Mouse (Mus musculus) midbrain, embryonic 14.5 days (tissue): Measurements from ENCODE around the gene Efna3. TPM values are rescaled to one million over a fixed set of nuclear protein-coding genes. Genes with fewer than 3 reads are reported as not detected.

Experiments
- ATAC-seq: fragments of 200-750 bp; cut with Nextera tagmentation; 2 replicates; pipeline ENCODE4 v1.8.0; 2017; ENCODE audit warnings: moderate number of reproducible peaks, moderate library complexity; ENCODE audit not compliant: low FRiP score, low TSS enrichment
- DNase-seq: peaks from one replicate; pipeline ENCODE4 v3.0.0-alpha.2; 2015
- H3K27ac ChIP-seq: fragments of 300-500 bp; sonication (generic); replicated peaks from 2 replicates; pipeline ENCODE4 v1.5.1; 2014; ENCODE audit warnings: mild to moderate bottlenecking, low read depth, low read length, moderate library complexity
- H3K27me3 ChIP-seq: fragments of 300-500 bp; sonication (generic); 2 replicates; pipeline ENCODE4 v1.6.1; 2014; ENCODE audit warnings: low read length, control low read depth, mixed read lengths; ENCODE audit not compliant: control insufficient read depth, insufficient read depth
- H3K36me3 ChIP-seq: fragments of 300-500 bp; sonication (generic); 2 replicates; pipeline ENCODE4 v1.6.1; 2014; ENCODE audit warnings: low read length, control low read depth; ENCODE audit not compliant: control insufficient read depth, insufficient read depth
- H3K4me1 ChIP-seq: fragments of 300-500 bp; sonication (generic); 2 replicates; pipeline ENCODE4 v1.6.1; 2014; ENCODE audit warnings: mild to moderate bottlenecking, antibody characterized with exemption, low read length, control low read depth; ENCODE audit not compliant: control insufficient read depth, insufficient read depth
- H3K4me2 ChIP-seq: fragments of 300-500 bp; sonication (generic); 2 replicates; pipeline ENCODE4 v1.6.1; 2014; ENCODE audit warnings: mild to moderate bottlenecking, low read length, moderate library complexity
- H3K4me3 ChIP-seq: fragments of 300-500 bp; sonication (generic); replicated peaks from 2 replicates; pipeline ENCODE4 v1.5.1; 2014; ENCODE audit warnings: low read depth, low read length
- H3K9ac ChIP-seq: fragments of 300-500 bp; sonication (generic); replicated peaks from 2 replicates; pipeline ENCODE4 v1.6.1; 2014; ENCODE audit warnings: mild to moderate bottlenecking, low read length, moderate library complexity
- H3K9me3 ChIP-seq: fragments of 300-500 bp; sonication (generic); 2 replicates; pipeline ENCODE4 v1.6.1; 2016; ENCODE audit warnings: low read length, control low read depth, mixed read lengths; ENCODE audit not compliant: control insufficient read depth
- WGBS: fragments of 180-500 bp; shearing (Covaris S2); extraction: QIAGEN DNeasy Blood & Tissue Kit; methylation state at CpG from one replicate; pipeline ENCODE4 v1.1.7; 2014; 5-methylcytosine and 5-hydroxymethylcytosine counted together
- polyA plus RNA-seq: library from polyadenylated mRNA; unstranded; fragments of >200 nt; fragmentation: Nextera tagmentation; extraction: Ambion mirVana; gene quantifications from 2 replicates; pipeline ENCODE4 v1.2.1, GENCODE M21; 2014

The Efna3 gene
- polyA plus RNA-seq, 1 experiment from 2014 or later: 31.1 TPM

DNA sequence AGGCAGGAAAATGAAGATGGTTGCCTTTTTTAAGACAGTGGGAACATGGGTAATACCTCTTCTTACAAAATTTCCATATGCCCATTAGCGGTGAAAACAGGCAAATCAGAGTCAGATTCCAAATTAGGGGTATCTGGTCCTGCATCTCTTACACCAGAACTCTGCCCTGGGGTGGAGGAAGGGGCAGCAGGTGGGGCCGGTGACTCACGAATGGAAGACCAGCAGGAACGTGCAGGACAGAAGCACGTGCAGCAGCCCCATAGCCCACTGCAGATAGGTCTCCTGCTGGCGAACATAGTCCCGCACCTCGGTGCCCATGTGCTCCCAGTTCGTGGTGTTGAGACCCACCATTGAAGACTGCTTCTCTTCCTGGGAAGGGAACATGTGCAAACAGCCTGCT, 33.3 kb upstream of the Efna3 start:
- Histone ChIP-seq H3K36me3 (no peaks in the 10 kb centered on the region), H3K4me3 (no peak overlapping the region), H3K4me2 (no peak overlapping the region), H3K9ac (no peak overlapping the region), H3K4me1 (no peaks in the 10 kb centered on the region), H3K27me3 (no peaks in the 10 kb centered on the region), H3K27ac (no peak overlapping the region), H3K9me3 (no peaks in the 10 kb centered on the region)
- DNase-seq (no peak), ATAC-seq (no peak)
- WGBS: 76% methylated on average over 9 of the region's 9 CpGs

DNA sequence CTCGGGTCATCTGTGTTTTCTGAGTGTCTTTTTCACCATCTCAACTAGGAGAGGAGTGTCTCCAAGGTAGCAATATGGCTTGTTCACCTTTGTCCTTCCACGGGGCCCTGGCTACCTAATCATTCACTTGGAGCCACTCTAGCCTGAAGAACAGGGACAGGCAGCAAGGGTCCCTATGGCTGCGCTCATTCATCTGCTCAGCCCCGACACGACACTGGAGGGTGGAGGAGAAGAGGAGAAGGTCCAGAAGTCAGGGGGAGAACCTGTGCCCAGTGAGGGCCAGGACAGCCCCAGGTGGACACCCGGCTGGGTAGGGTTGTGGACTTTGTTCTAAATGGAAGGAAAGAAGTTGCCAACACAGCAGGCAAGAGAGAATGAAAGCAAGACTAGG, 32.7 kb upstream of the Efna3 start:
- no peaks in the 10 kb centered on the region for H3K27me3 ChIP-seq
- H3K4me1 ChIP-seq: peaks cover 3% of the 10 kb centered on the region
- DNase-seq (no peak), ATAC-seq (no peak)
- H3K9me3 ChIP-seq: no peaks in the 10 kb centered on the region
- H3K4me2 ChIP-seq: no peak overlapping the region
- H3K27ac ChIP-seq: no peak overlapping the region
- WGBS: 80% methylated on average over 6 of the region's 6 CpGs
- H3K4me3 ChIP-seq: no peak overlapping the region
- no peaks in the 10 kb centered on the region for H3K36me3 ChIP-seq
- no peak overlapping the region for H3K9ac ChIP-seq

DNA sequence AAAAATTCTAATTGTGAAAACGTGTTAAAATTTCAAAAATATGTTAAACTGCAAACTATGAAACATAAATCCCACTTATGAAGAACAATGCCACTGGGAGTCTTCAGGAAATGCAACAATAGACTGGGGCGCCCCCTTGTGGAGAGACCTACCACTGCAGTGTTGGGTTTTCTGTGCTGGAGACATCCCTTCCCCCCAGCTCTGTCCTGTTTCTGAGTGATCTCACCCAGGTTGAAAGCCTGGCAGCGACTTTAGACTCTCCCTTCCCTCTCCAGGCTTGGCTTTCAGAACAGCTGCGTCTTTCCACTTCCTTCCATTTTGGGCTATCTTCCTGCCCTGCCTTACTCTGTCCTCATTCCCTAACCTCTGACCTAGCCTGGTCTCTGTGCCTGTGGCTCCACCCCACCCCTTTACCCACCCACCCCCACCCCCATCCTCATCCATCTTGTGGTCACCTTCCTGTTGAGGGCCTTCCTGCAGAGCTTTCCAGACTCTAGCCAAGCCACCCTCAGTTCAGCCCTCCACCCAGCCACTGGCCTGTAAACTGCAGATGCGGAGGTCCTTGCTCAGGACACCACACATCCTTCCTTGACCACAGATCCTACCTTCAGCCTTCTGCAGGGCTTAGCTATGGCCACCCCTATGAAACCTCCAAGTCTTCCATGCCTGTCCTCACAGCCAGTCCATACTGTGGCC, 32.2 kb upstream of the Efna3 start:
- Histone ChIP-seq H3K9me3 (no peaks in the 10 kb centered on the region), H3K4me2 (no peak overlapping the region), H3K27me3 (no peaks in the 10 kb centered on the region), H3K4me3 (no peak overlapping the region), H3K27ac (no peak overlapping the region), H3K9ac (no peak overlapping the region), H3K36me3 (no peaks in the 10 kb centered on the region), H3K4me1 (peaks cover 6% of the 10 kb centered on the region)
- ATAC-seq (0 out of 2 replicates have a peak, but pooled peaks have one; percentile 5), DNase-seq (peak; percentile 85)
- WGBS: 23% methylated on average over 5 of the region's 5 CpGs

DNA sequence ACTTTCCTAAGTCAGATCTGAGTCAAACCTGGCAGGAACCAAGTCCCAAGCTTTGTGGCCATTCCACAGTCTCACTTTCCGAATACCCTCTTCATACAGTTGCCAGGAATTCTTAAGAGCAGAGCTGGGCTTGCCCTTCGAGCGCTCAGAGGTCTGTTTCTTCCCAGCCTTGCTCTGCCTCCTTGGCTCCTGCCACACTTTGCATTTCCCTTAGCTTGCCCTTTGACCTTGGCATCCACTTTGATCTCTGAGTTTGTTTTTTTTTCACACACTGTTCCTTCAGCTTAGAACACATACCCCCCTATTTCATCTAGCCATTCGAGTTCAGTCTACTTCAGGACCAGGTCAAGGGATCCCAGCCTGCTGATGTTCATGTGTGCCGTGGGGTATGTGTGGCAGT, 28.5 kb upstream of the Efna3 start:
- no peak overlapping the region for H3K4me2 ChIP-seq
- peaks cover 5% of the 10 kb centered on the region; the same call in 1 of the 2 replicates for H3K27me3 ChIP-seq
- H3K4me3 ChIP-seq: no peak overlapping the region
- no peak overlapping the region for H3K27ac ChIP-seq
- no peak for DNase-seq
- 79% methylated on average over 5 of the region's 5 CpGs for WGBS
- no peak for ATAC-seq
- no peaks in the 10 kb centered on the region for H3K36me3 ChIP-seq
- no peaks in the 10 kb centered on the region for H3K9me3 ChIP-seq
- peaks cover 20% of the 10 kb centered on the region for H3K4me1 ChIP-seq
- H3K9ac ChIP-seq: no peak overlapping the region

DNA sequence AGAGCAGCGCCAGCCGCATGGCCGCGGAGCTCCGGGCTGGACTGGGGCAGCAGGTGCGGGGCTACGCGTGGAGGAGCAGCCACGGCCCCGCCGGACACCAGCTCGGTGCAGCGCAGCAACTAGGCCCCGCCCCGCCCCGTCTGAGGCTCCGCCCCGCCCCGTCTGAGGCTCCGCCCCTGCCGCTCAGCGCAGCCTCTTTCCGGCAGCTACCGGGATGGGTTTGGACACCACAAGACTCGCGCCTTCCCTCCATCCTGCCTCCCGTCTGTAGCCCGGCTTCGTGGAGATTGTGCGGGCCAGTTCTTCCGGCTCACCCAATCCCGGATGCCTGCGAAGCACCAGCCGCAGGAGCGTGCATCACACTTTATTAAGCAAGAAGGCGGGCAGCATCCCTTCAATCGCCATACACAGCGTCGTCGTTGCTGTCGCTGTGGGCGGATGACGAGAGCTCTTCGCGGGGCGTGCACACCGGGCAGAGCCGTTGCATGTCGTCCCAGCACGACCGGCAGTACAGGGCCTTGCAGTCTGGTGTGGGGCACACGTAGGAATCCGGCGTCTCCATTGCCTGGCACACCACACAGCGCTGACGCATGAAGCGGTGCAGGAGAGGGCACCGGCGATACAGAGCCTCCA, 27.2 kb upstream of the Efna3 start, which contains the start of gene Adam15:
TSS of gene Adam15 (minus strand) at position 128 of the 633 bp plus-strand sequence.
- Histone ChIP-seq H3K4me3 (peak within 1 kb of the TSS; percentile 58), H3K27me3 (peaks cover 5% of the 10 kb centered on the region; the same call in 1 of the 2 replicates), H3K4me2 (peak within 1 kb of the TSS; percentile 93), H3K27ac (peak within 1 kb of the TSS; percentile 74), H3K4me1 (peaks cover 20% of the 10 kb centered on the region), H3K9ac (peak within 1 kb of the TSS; percentile 67), H3K36me3 (0 out of 2 replicates have a peak, but pooled peaks cover 4% of the 10 kb centered on the region), H3K9me3 (no peaks in the 10 kb centered on the region)
- peak; percentile 90 for ATAC-seq
- under 1% methylated on average over 59 of the region's 59 CpGs for WGBS
- DNase-seq: peak; percentile 93

DNA sequence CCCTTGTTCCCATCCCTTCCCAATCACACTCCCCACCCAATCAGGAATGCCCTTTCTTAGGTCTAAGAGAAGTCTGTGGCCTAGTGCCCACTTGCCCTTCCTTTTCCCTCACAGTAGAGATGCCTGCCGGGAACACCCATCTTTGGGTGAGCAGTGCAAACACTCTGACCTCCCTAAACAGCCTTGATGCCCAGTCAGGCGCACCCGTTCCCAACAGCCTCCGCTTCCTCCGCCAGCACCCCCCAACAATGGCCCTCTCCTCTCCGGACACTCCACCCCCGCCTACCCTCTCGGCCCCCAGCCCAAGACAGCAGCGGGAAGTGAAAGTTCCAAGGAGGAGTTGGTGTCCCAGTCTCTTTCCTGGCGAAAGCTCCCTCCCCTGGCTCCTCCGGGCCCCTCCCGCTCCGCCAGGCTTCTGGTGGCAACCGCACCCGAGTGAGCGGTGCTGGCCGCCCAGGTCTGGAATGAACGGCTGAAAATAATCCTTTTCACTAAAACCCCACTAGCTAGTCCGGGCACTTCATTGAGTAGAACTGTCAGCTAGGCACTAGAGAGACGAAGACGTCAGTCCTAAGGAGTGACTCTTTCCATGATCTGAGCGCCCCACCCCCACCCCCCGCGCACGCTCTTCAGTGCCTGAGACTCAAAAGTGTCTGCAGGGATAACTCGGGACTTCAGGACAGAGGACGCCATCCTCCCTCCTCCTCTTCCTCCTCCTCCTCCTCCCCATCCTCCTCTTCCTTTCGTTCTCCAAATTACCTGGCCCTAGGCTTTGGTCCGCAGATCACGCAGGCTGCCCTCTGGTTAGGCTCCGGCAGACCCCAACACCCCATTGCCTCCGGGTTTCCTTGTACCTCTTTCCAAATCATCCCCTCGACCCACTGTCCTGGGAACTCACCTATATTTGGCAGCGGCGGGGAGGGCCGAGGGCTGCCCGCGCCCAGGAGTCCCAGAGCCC, 26.4 kb upstream of the Efna3 start:
- WGBS: under 1% methylated on average over 38 of the region's 38 CpGs
- H3K4me3 ChIP-seq: peak overlapping the region; percentile 58
- DNase-seq (peak; percentile 63), ATAC-seq (peak; percentile 12; the same call in 1 of the 2 replicates)
- H3K4me1 ChIP-seq: peaks cover 20% of the 10 kb centered on the region
- H3K27ac ChIP-seq: peak overlapping the region; percentile 74
- peak overlapping the region; percentile 67 for H3K9ac ChIP-seq
- no peaks in the 10 kb centered on the region for H3K9me3 ChIP-seq
- peaks cover 5% of the 10 kb centered on the region; the same call in 1 of the 2 replicates for H3K27me3 ChIP-seq
- peak overlapping the region; percentile 93 for H3K4me2 ChIP-seq
- H3K36me3 ChIP-seq: 0 out of 2 replicates have a peak, but pooled peaks cover 9% of the 10 kb centered on the region

DNA sequence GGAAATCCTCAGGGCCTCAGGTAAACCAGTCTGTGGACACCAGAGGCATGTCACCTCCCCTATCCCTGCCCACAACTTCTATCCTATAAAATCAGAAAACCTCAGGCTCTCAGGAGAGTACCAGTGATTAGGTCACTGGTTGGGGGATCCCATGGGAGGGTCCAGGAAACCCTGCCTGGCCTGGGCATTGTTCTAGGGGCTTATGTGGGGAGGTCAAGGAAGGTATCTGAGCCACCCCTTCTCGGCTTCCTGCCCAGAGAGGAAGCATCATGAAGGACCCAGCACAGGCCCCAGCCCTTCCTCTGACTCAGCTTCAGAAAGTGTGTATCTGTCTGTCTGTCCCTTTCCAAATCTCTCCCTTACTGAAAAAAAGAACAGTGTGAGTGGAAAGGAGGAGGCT, 25.2 kb upstream of the Efna3 start:
- Histone ChIP-seq H3K4me1 (peaks cover 20% of the 10 kb centered on the region), H3K9ac (no peak overlapping the region), H3K4me3 (no peak overlapping the region), H3K9me3 (no peaks in the 10 kb centered on the region), H3K36me3 (peaks cover 20% of the 10 kb centered on the region; the same call in 1 of the 2 replicates), H3K27me3 (peaks cover 5% of the 10 kb centered on the region; the same call in 1 of the 2 replicates), H3K27ac (no peak overlapping the region), H3K4me2 (no peak overlapping the region)
- ATAC-seq (no peak), DNase-seq (no peak)
- WGBS: 70% methylated on average over 1 of the region's 1 CpGs

DNA sequence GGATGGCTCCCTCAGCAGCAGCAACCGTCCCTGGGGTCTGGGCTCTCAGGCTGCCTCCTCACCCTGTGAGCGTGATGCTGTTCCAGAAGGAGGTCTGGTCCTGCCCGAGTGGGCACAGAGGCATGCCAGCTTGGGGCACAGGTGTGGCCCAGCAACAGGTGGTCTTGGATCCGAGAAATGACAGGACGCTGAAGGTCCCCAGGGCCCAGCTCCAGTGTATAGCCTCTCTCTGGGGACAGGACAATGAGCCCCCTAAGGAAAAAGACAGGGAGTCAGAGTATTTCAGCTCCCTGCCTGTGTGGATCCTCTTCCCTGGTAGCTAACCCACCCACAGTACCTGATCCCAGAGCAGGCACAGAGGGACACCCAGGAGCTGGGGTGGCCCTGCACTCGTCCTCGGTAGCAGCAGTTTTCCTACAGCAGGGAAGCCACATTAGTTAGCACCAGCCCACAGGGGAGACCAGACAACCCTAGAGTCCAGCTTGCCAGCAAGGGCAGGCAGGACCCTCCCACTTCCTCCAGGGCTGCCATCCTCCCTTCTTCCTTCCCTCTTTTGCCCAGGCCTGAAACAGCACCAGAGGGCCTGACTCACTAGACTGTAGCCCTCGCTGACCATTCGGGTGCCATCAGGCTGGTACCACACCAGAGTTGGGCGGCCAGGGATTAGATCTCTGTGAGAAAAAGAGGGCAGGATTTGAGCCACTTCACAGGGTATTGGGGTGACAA, 24.2 kb upstream of the Efna3 start:
- no peak overlapping the region for H3K4me2 ChIP-seq
- peaks cover 5% of the 10 kb centered on the region; the same call in 1 of the 2 replicates for H3K27me3 ChIP-seq
- H3K36me3 ChIP-seq: peaks cover 21% of the 10 kb centered on the region; the same call in 1 of the 2 replicates
- peaks cover 20% of the 10 kb centered on the region for H3K4me1 ChIP-seq
- DNase-seq (no peak), ATAC-seq (no peak)
- no peaks in the 10 kb centered on the region for H3K9me3 ChIP-seq
- no peak overlapping the region for H3K4me3 ChIP-seq
- 84% methylated on average over 10 of the region's 10 CpGs for WGBS
- no peak overlapping the region for H3K9ac ChIP-seq
- no peak overlapping the region for H3K27ac ChIP-seq
